ENCODE assay signal across 9 mouse cellular contexts in genomic region chr19:4992904-4993303, GRCm38 (mm10). TPM values are rescaled to one million over a fixed set of nuclear protein-coding genes. Genes with fewer than 3 reads are reported as not detected.
DNase-seq lines count a peak whose midpoint lies in the region; ATAC-seq and TF ChIP-seq lines count a peak whose summit lies in the region.
"Had no signal": no experiment of that assay in that cellular context is flagged by ENCODE, and none has a peak within 500 bp of the region (broad histone marks: within the 10 kb centered on the region; RNA-seq: fewer than 3 reads in every experiment).

No protein-coding gene starts in this region.

- H3K9ac ChIP-seq in neural tube, embryonic 15.5 days (replicated peaks): no peak overlapping the region
- H3K9ac ChIP-seq in forebrain, embryonic 16.5 days (replicated peaks; ENCODE audit: low read depth, low read length): no peak overlapping the region
- H3K9ac ChIP-seq in heart, postnatal 0 days (replicated peaks; ENCODE audit: low read depth, low read length): no peak overlapping the region
- H3K9ac ChIP-seq: embryonic facial prominence, embryonic 12.5 days had no signal

- ATAC-seq in neural tube, embryonic 15.5 days (ENCODE audit: low FRiP score): no peak
- ATAC-seq in forebrain, embryonic 16.5 days: peak; percentile 29; the same call in 1 of the 2 replicates
- ATAC-seq in heart, postnatal 0 days (ENCODE audit: insufficient read depth, low read depth): peak; percentile 96

- no peak overlapping the region for H3K27ac ChIP-seq in neural tube, embryonic 15.5 days (replicated peaks)
- no peak overlapping the region for H3K27ac ChIP-seq in forebrain, embryonic 16.5 days (ENCODE audit: low read length)
- H3K27ac ChIP-seq in heart, postnatal 0 days (ENCODE audit: low read depth): no peak overlapping the region
- H3K27ac ChIP-seq: embryonic facial prominence, embryonic 12.5 days had no signal

- H3K27me3 ChIP-seq in neural tube, embryonic 15.5 days (replicated peaks): peaks cover 30% of the 10 kb centered on the region
- H3K27me3 ChIP-seq in forebrain, embryonic 16.5 days (replicated peaks; ENCODE audit: control insufficient read depth, insufficient read depth, low read length): peaks cover 21% of the 10 kb centered on the region; the same call in 1 of the 2 replicates
- peaks cover 25% of the 10 kb centered on the region for H3K27me3 ChIP-seq in heart, postnatal 0 days (ENCODE audit: control insufficient read depth, insufficient read depth, low read length)

- WGBS in neural tube, embryonic 15.5 days: 3% methylated on average over 9 of the region's 9 CpGs
- 3% methylated on average over 9 of the region's 9 CpGs for WGBS in forebrain, embryonic 16.5 days
- WGBS in heart, postnatal 0 days: 0% methylated on average over 9 of the region's 9 CpGs

- TF ChIP-seq CTCF in heart, postnatal 0 days (IDR thresholded peaks at IDR 0.05; ENCODE audit: low read depth): peak; percentile 32; the same call in 1 of the 2 replicates

- peak overlapping the region; percentile 9; the same call in 1 of the 2 replicates for H3K4me2 ChIP-seq in neural tube, embryonic 15.5 days
- no peak overlapping the region for H3K4me2 ChIP-seq in forebrain, embryonic 16.5 days (ENCODE audit: low read length)
- H3K4me2 ChIP-seq in heart, postnatal 0 days (ENCODE audit: low read depth, low read length): no peak overlapping the region
- H3K4me2 ChIP-seq: embryonic facial prominence, embryonic 12.5 days had no signal

- DNase-seq in neural tube, embryonic 10.5 days (ENCODE audit: extremely low spot score, low spot score): no peak
- peak; percentile 80 for DNase-seq in adrenal gland, adult 8-10 months
- DNase-seq in heart, postnatal 0 days (ENCODE audit: low spot score): peak; percentile 95
- DNase-seq in left cerebral cortex, postnatal 14 days (ENCODE audit: low spot score in 2 of 2): peak; percentile 84 to 93
- DNase-seq in right cerebral cortex, postnatal 14 days: peak; percentile 81
- no peak for DNase-seq in thymus, postnatal 25 days

- H3K36me3 ChIP-seq in neural tube, embryonic 15.5 days: no peaks in the 10 kb centered on the region
- no peaks in the 10 kb centered on the region for H3K36me3 ChIP-seq in forebrain, embryonic 16.5 days (ENCODE audit: control insufficient read depth, insufficient read depth)
- H3K36me3 ChIP-seq in heart, postnatal 0 days (replicated peaks; ENCODE audit: control insufficient read depth, insufficient read depth, low read length): no peaks in the 10 kb centered on the region
- H3K36me3 ChIP-seq: embryonic facial prominence, embryonic 12.5 days had no signal

- peak; percentile 87; the same call in 1 of the 2 replicates for TF ChIP-seq EP300 in heart, postnatal 0 days (IDR thresholded peaks at IDR 0.05; ENCODE audit: low read depth)

- H3K9me3 ChIP-seq in neural tube, embryonic 15.5 days (replicated peaks): no peaks in the 10 kb centered on the region
- H3K9me3 ChIP-seq in forebrain, embryonic 16.5 days (ENCODE audit: control insufficient read depth, low read length): no peaks in the 10 kb centered on the region
- no peaks in the 10 kb centered on the region for H3K9me3 ChIP-seq in heart, postnatal 0 days (replicated peaks; ENCODE audit: control insufficient read depth, low read length)
- H3K9me3 ChIP-seq: embryonic facial prominence, embryonic 12.5 days had no signal

- peaks cover 64% of the 10 kb centered on the region for H3K4me1 ChIP-seq in neural tube, embryonic 15.5 days
- peaks cover 37% of the 10 kb centered on the region for H3K4me1 ChIP-seq in forebrain, embryonic 16.5 days (replicated peaks; ENCODE audit: control insufficient read depth, insufficient read depth, low read length)
- H3K4me1 ChIP-seq in heart, postnatal 0 days (ENCODE audit: control insufficient read depth, insufficient read depth): peaks cover 6% of the 10 kb centered on the region; the same call in 1 of the 2 replicates
- H3K4me1 ChIP-seq: embryonic facial prominence, embryonic 12.5 days had no signal

- no peak overlapping the region for H3K4me3 ChIP-seq in neural tube, embryonic 15.5 days (replicated peaks)
- no peak overlapping the region for H3K4me3 ChIP-seq in forebrain, embryonic 16.5 days (replicated peaks; ENCODE audit: low read length)
- no peak overlapping the region for H3K4me3 ChIP-seq in heart, postnatal 0 days (ENCODE audit: low read depth, low read length)
- H3K4me3 ChIP-seq: embryonic facial prominence, embryonic 12.5 days had no signal

- intact Hi-C loops in left cerebral cortex, postnatal 14 days (cut with DNase I): no loop called here

RNA-seq across cellular contexts. Expression of gene Npas4, which starts 2.8 kb away (rescaled TPM):
- 0.36 and 0.42 TPM in 2 replicates for polyA plus RNA-seq in neural tube, embryonic 15.5 days (2015; fragmentation: Nextera tagmentation; extraction: Ambion mirVana)
- total RNA-seq in adrenal gland, adult 8-10 months (2022): under 1 TPM; 0.17 to 0.43 (median 0.32) TPM
- polyA plus RNA-seq in forebrain, embryonic 16.5 days (2015; fragmentation: Nextera tagmentation; extraction: Ambion mirVana): 0.21 and 0.71 TPM in 2 replicates
- total RNA-seq in heart, postnatal 0 days (2014; rRNA removed; ENCODE audit: low replicate concordance): 0.15 TPM in 1 of 2 replicates, not detected in the other
- 0.03 TPM in 1 of 2 replicates, not detected in the other for polyA plus RNA-seq in heart, postnatal 0 days (2015; fragmentation: Nextera tagmentation; extraction: Ambion mirVana)
- total RNA-seq in left cerebral cortex, postnatal 14 days (2021): 10 to 100 TPM; 10.7 to 11.3 TPM

RNA-seq across cellular contexts. Expression of gene Slc29a2, which starts 30.8 kb away (rescaled TPM):
- 12.8 and 14.0 TPM in 2 replicates for polyA plus RNA-seq in neural tube, embryonic 15.5 days (2015; fragmentation: Nextera tagmentation; extraction: Ambion mirVana)
- total RNA-seq in adrenal gland, adult 8-10 months (2022): 1 to 10 TPM; 4.0 to 5.7 (median 4.5) TPM
- polyA plus RNA-seq in forebrain, embryonic 16.5 days (2015; fragmentation: Nextera tagmentation; extraction: Ambion mirVana): 11.2 and 13.4 TPM in 2 replicates
- 13.8 and 17.3 TPM in 2 replicates for total RNA-seq in heart, postnatal 0 days (2014; rRNA removed; ENCODE audit: low replicate concordance)
- 11.5 and 11.7 TPM in 2 replicates for polyA plus RNA-seq in heart, postnatal 0 days (2015; fragmentation: Nextera tagmentation; extraction: Ambion mirVana)
- 10 to 100 TPM; 17.2 to 21.6 TPM for total RNA-seq in left cerebral cortex, postnatal 14 days (2021)

RNA-seq across cellular contexts. Expression of gene Mrpl11, which starts 31.0 kb away (rescaled TPM):
- polyA plus RNA-seq in neural tube, embryonic 15.5 days (2015; fragmentation: Nextera tagmentation; extraction: Ambion mirVana): 97.3 and 105 TPM in 2 replicates
- total RNA-seq in adrenal gland, adult 8-10 months (2022): 10 to 100 TPM; 44.6 to 56.9 (median 53.6) TPM
- polyA plus RNA-seq in forebrain, embryonic 16.5 days (2015; fragmentation: Nextera tagmentation; extraction: Ambion mirVana): 106 and 116 TPM in 2 replicates
- 35.0 and 61.4 TPM in 2 replicates for total RNA-seq in heart, postnatal 0 days (2014; rRNA removed; ENCODE audit: low replicate concordance)
- 128 and 131 TPM in 2 replicates for polyA plus RNA-seq in heart, postnatal 0 days (2015; fragmentation: Nextera tagmentation; extraction: Ambion mirVana)
- 10 to 100 TPM; 60.2 to 61.9 TPM for total RNA-seq in left cerebral cortex, postnatal 14 days (2021)

RNA-seq across cellular contexts. Expression of gene B4gat1, which starts 45.7 kb away (rescaled TPM):
- 103 and 113 TPM in 2 replicates for polyA plus RNA-seq in neural tube, embryonic 15.5 days (2015; fragmentation: Nextera tagmentation; extraction: Ambion mirVana)
- total RNA-seq in adrenal gland, adult 8-10 months (2022): 10 to 100 TPM; 44.3 to 54.2 (median 51.8) TPM
- polyA plus RNA-seq in forebrain, embryonic 16.5 days (2015; fragmentation: Nextera tagmentation; extraction: Ambion mirVana): 58.2 and 62.5 TPM in 2 replicates
- 46.2 and 58.3 TPM in 2 replicates for total RNA-seq in heart, postnatal 0 days (2014; rRNA removed; ENCODE audit: low replicate concordance)
- 47.4 and 48.2 TPM in 2 replicates for polyA plus RNA-seq in heart, postnatal 0 days (2015; fragmentation: Nextera tagmentation; extraction: Ambion mirVana)
- 100 to 1,000 TPM; 148 to 151 TPM for total RNA-seq in left cerebral cortex, postnatal 14 days (2021)

RNA-seq across cellular contexts. Expression of gene AC124502.3, which starts 45.8 kb away (rescaled TPM):
- polyA plus RNA-seq in neural tube, embryonic 15.5 days (2015; fragmentation: Nextera tagmentation; extraction: Ambion mirVana): 4.1 and 4.2 TPM in 2 replicates
- total RNA-seq in adrenal gland, adult 8-10 months (2022): 1 to 10 TPM in 3 of 4 experiments, under 1 TPM in 1; 0.59 to 3.9 (median 1.9) TPM
- polyA plus RNA-seq in forebrain, embryonic 16.5 days (2015; fragmentation: Nextera tagmentation; extraction: Ambion mirVana): 2.1 and 2.9 TPM in 2 replicates
- total RNA-seq in heart, postnatal 0 days (2014; rRNA removed; ENCODE audit: low replicate concordance): 1.7 TPM in 1 of 2 replicates, not detected in the other
- polyA plus RNA-seq in heart, postnatal 0 days (2015; fragmentation: Nextera tagmentation; extraction: Ambion mirVana): 0.97 and 1.4 TPM in 2 replicates
- total RNA-seq in left cerebral cortex, postnatal 14 days (2021): 1 to 10 TPM; 4.8 to 6.2 TPM

Comparison
In these comparisons a context has a peak if more than half of its experiments do, and no peak if none do; other contexts are left out.
1. DNase-seq: peak in adrenal gland, adult 8-10 months (single experiment), heart, postnatal 0 days (single experiment), left cerebral cortex, postnatal 14 days (2 of 2) and right cerebral cortex, postnatal 14 days (single experiment); none in neural tube, embryonic 10.5 days (single experiment) and thymus, postnatal 25 days (single experiment).
2. RNA of gene Npas4, which starts 2.8 kb away (total RNA-seq): 10.7 to 11.3 TPM in left cerebral cortex, postnatal 14 days; 0.17 to 0.43 TPM in adrenal gland, adult 8-10 months and 0.15 TPM in heart, postnatal 0 days; every median in the first group is over 4 times any median in the second.